Comparison of ENCODE assay signal across 11 mouse cellular contexts in the genomic region with DNA sequence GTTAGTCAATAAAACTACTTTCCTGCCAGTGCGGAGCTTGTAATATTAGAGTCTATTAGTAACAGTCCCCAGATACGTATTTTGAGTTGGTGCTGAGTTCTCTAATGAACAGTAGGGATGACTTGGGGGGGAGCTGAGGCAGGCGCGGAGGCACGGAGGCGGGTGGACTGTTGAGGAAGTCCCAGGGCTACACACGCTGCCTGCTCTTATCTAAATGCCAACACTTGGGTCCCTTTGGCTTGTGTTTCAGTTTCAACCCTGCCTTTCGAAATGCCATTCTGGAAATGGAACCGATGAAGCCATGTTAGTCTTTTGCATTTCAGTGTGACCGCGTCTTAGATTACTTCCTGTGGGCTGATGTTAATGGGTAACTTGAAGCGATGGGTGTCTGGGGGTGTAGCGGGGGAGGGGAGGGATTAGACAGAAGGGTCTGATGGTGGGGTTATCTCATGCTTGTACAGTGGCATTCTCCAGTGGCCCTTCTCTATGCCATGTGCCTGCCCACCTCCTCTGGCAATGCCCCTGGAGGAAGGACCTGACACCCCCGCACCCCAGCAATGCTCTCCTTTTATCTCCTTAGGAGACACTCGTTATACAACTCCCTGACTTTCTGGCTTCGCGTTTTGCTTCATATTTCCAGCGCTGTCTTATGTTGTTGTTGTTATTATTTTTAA.
"Had no signal": no experiment of that assay in that cellular context is flagged by ENCODE, and none has a peak within 500 bp of the region (broad histone marks: within the 10 kb centered on the region; RNA-seq: fewer than 3 reads in every experiment).

No protein-coding gene starts in this region.

- H3K36me3 ChIP-seq: midbrain, embryonic 15.5 days had no signal

- H3K9me3 ChIP-seq: limb, embryonic 10.5 days; midbrain, embryonic 15.5 days; neural tube, embryonic 12.5 days had no signal

- H3K27ac ChIP-seq: limb, embryonic 10.5 days; liver, embryonic 14.5 days; midbrain, embryonic 15.5 days; neural tube, embryonic 12.5 days; stomach, postnatal 0 days had no signal

- DNase-seq: kidney, postnatal 25 days; lung, adult 2 months; lung, postnatal 36 days; thymus, postnatal 4 days had no signal

- H3K4me2 ChIP-seq: midbrain, embryonic 11.5 days; midbrain, embryonic 15.5 days; neural tube, embryonic 12.5 days had no signal

- H3K4me1 ChIP-seq: neural tube, embryonic 12.5 days had no signal

- H3K9ac ChIP-seq: liver, embryonic 14.5 days; midbrain, embryonic 15.5 days; neural tube, embryonic 12.5 days had no signal

- ATAC-seq: lung, postnatal 0 days; midbrain, embryonic 15.5 days had no signal

- H3K27me3 ChIP-seq: midbrain, embryonic 15.5 days; neural tube, embryonic 12.5 days had no signal

- H3K4me3 ChIP-seq: limb, embryonic 10.5 days; midbrain, embryonic 15.5 days; neural tube, embryonic 12.5 days had no signal
